Mouse (Mus musculus): ENCODE measurements around the gene Mfap5. TPM values are rescaled to one million over a fixed set of nuclear protein-coding genes. Genes with fewer than 3 reads are reported as not detected.

The Mfap5 gene
- total and polyA plus RNA-seq, 3 experiments, result not detected

- TF ChIP-seq GATA1 (IDR thresholded peaks at IDR 0.05; ENCODE audit: low read depth, low read length), result peak; percentile 89
- no peak for TF ChIP-seq E2F4 (IDR thresholded peaks at IDR 0.05; ENCODE audit: borderline replicate concordance, low read depth, low read length)
- TF ChIP-seq SMC3 (IDR thresholded peaks at IDR 0.05; ENCODE audit: low read depth, low read length), result peak; percentile 70
- peak; percentile 95 for TF ChIP-seq BHLHE40 (IDR thresholded peaks at IDR 0.05; ENCODE audit: borderline replicate concordance, low read depth, low read length)
- no peak for TF ChIP-seq GABPA (IDR thresholded peaks at IDR 0.05; ENCODE audit: low read depth, low read length)
- TF ChIP-seq NELFE (IDR thresholded peaks at IDR 0.05; ENCODE audit: low read depth, low read length), result no peak
- peak; percentile 86 for TF ChIP-seq RCOR1 (IDR thresholded peaks at IDR 0.05; ENCODE audit: low read depth, low read length)
- no peak for TF ChIP-seq CHD2 (IDR thresholded peaks at IDR 0.05; ENCODE audit: low read length)
- no peak for TF ChIP-seq MEF2A (IDR thresholded peaks at IDR 0.05; ENCODE audit: extremely low read depth, insufficient replicate concordance, low read depth, low read length, poor library complexity, severe bottlenecking)
- no peak for TF ChIP-seq TCF12 (IDR thresholded peaks at IDR 0.05; ENCODE audit: low read depth, low read length)
- no peak for TF ChIP-seq POLR2AphosphoS2 (IDR thresholded peaks at IDR 0.05; ENCODE audit: low read length)
- TF ChIP-seq ZNF384 (IDR thresholded peaks at IDR 0.05; ENCODE audit: low read depth, low read length), result peak; percentile 99
- no peak; the same call in 1 of the 2 replicates for TF ChIP-seq ZKSCAN1 (IDR thresholded peaks at IDR 0.05; ENCODE audit: low read depth, low read length)
- TF ChIP-seq ZC3H11A (IDR thresholded peaks at IDR 0.05; ENCODE audit: low read depth, low read length), result peak; percentile 69
- TF ChIP-seq KAT2A (conservative IDR thresholded peaks at IDR 0.05; ENCODE audit: low read depth, low read length), result no peak
- TF ChIP-seq MYC (IDR thresholded peaks at IDR 0.05; ENCODE audit: low read depth, low read length), result peak; percentile 44; the same call in 1 of the 2 replicates
- TF ChIP-seq POLR2AphosphoS5 (IDR thresholded peaks at IDR 0.05; ENCODE audit: borderline replicate concordance, low read depth, low read length), result no peak
- 0 out of 2 replicates have a peak, but pooled peaks have one; percentile 27 for TF ChIP-seq ELF1 (IDR thresholded peaks at IDR 0.05; ENCODE audit: low read depth, low read length)
- peak; percentile 69 for TF ChIP-seq MXI1 (IDR thresholded peaks at IDR 0.05; ENCODE audit: low read depth, low read length)
- peak; percentile 67; the same call in 1 of the 2 replicates for TF ChIP-seq ETS1 (IDR thresholded peaks at IDR 0.05; ENCODE audit: low read depth, low read length)
- TF ChIP-seq HCFC1 (IDR thresholded peaks at IDR 0.05; ENCODE audit: low read depth, low read length), result peak; percentile 60; the same call in 1 of the 2 replicates
- no peak for TF ChIP-seq MAFK (IDR thresholded peaks at IDR 0.05; ENCODE audit: borderline replicate concordance, low read depth, low read length)
- peak; percentile 50 to 52; a peak in 2 of 4 replicates for TF ChIP-seq EP300 (IDR thresholded peaks at IDR 0.05; ENCODE audit: low read depth in 1 of 2, low read length in 2 of 2)
- TF ChIP-seq MAX (IDR thresholded peaks at IDR 0.05; ENCODE audit: low read length), result no peak
- peak; percentile 65 to 91 (median 68) for TF ChIP-seq CTCF (IDR thresholded peaks at IDR 0.05 in 2 of 3, conservative IDR thresholded peaks at IDR 0.05 in 1 of 3; ENCODE audit: control insufficient read depth in 1 of 3, insufficient read depth in 1 of 3, low read depth in 2 of 3, low read length in 3 of 3, poor library complexity in 1 of 3, severe bottlenecking in 1 of 3)
- TF ChIP-seq MAZ (IDR thresholded peaks at IDR 0.05; ENCODE audit: low read depth, low read length), result no peak
- no peak for TF ChIP-seq JUND (IDR thresholded peaks at IDR 0.05; ENCODE audit: low read depth, low read length)
- no peak for TF ChIP-seq TAL1 (IDR thresholded peaks at IDR 0.05; ENCODE audit: low read length)
- no peak for TF ChIP-seq CHD1 (IDR thresholded peaks at IDR 0.05; ENCODE audit: low read depth, low read length)
- TF ChIP-seq RAD21 (IDR thresholded peaks at IDR 0.05; ENCODE audit: low read depth, low read length), result peak; percentile 67
- no peak for TF ChIP-seq UBTF (IDR thresholded peaks at IDR 0.05; ENCODE audit: borderline replicate concordance, insufficient read depth, low read depth, low read length)
- TF ChIP-seq ZMIZ1 (IDR thresholded peaks at IDR 0.05; ENCODE audit: low read depth, low read length), result no peak
- TF ChIP-seq POLR2A (IDR thresholded peaks at IDR 0.05; ENCODE audit: control insufficient read depth in 1 of 2, insufficient read depth in 1 of 2, low read depth in 1 of 2, low read length in 2 of 2, poor library complexity in 1 of 2), result no peak
- TF ChIP-seq SIN3A (IDR thresholded peaks at IDR 0.05; ENCODE audit: low read length), result peak; percentile 81
- no peak for TF ChIP-seq USF1 (IDR thresholded peaks at IDR 0.05; ENCODE audit: low read depth, low read length)
- peaks cover 4 to 5% of the 10 kb centered on the region in 2 experiments; a peak in 2 of 4 replicates for H3K27me3 ChIP-seq (ENCODE audit: control insufficient read depth in 1 of 2, insufficient read depth in 2 of 2, low read length in 2 of 2)
- H3K36me3 ChIP-seq (ENCODE audit: control insufficient read depth in 1 of 2, insufficient read depth in 2 of 2, low read length in 2 of 2), result peaks cover 0 to 10% of the 10 kb centered on the region in 2 experiments; a peak in 2 of 4 replicates
- H3K4me3 ChIP-seq (ENCODE audit: control insufficient read depth in 1 of 2, insufficient read depth in 1 of 2, low read depth in 2 of 2, low read length in 2 of 2), result peak overlapping the region; percentile 50 to 56
- peak overlapping the region; percentile 65 for H3K9ac ChIP-seq (ENCODE audit: control insufficient read depth, low read depth, low read length, poor library complexity, severe bottlenecking)
- no peaks in the 10 kb centered on the region for H3K79me2 ChIP-seq (ENCODE audit: control insufficient read depth, insufficient read depth, low read length, poor library complexity)
- DNase-seq (ENCODE audit: low read depth, low spot score), result peak; percentile 93
- peak overlapping the region; percentile 31 for H3K27ac ChIP-seq (ENCODE audit: control insufficient read depth, low read depth, low read length)
- no peaks in the 10 kb centered on the region for H3K9me3 ChIP-seq (replicated peaks; ENCODE audit: insufficient read depth, low read length)
- H3K4me1 ChIP-seq (ENCODE audit: control insufficient read depth in 1 of 2, insufficient read depth in 2 of 2, low read length in 2 of 2), result peaks cover 4 to 9% of the 10 kb centered on the region in 2 experiments; a peak in 3 of 4 replicates
Measured at GRCm38 (mm10) chr6:122556959-122557561, 51.4 kb downstream of the Mfap5 start.
